Mouse (Mus musculus) cerebellum, adult 11-12 months (tissue): ENCODE measurements at regions not wholly inside any gene's neighbourhood (a gene's known extent, or its start where the extent isn't known, plus 50 kb on each side); places are given as distances from the start of the nearest gene placed in this dataset.

Experiments used
- DNase-seq: peaks from one replicate; pipeline ENCODE4 v3.0.0; 2022

- no peak for DNase-seq
Measured at GRCm38 (mm10) chr17:14610791-14611522, 83.1 kb downstream of the Thbs2 start.

- DNase-seq = no peak
Measured at GRCm38 (mm10) chr17:14608845-14609244, 85.2 kb downstream of the Thbs2 start.

GRCm38 (mm10) chr17:14606356-14606989 is 87.6 kb downstream of the Thbs2 start:
- no peak for DNase-seq

GRCm38 (mm10) chr17:14599681-14600080 is 94.4 kb downstream of the Thbs2 start:
- DNase-seq = no peak

GRCm38 (mm10) chr17:14596470-14596869 is 97.6 kb downstream of the Thbs2 start:
- DNase-seq = no peak

GRCm38 (mm10) chr17:14595525-14595924 is 98.5 kb downstream of the Thbs2 start:
- DNase-seq = no peak

GRCm38 (mm10) chr17:14588086-14588817 is 105.8 kb downstream of the Thbs2 start:
- no peak for DNase-seq

GRCm38 (mm10) chr17:14579671-14580070 is 114.4 kb downstream of the Thbs2 start:
- DNase-seq = no peak

GRCm38 (mm10) chr17:14578721-14579120 is 115.3 kb downstream of the Thbs2 start:
- no peak for DNase-seq

- no peak for DNase-seq
Measured at GRCm38 (mm10) chr17:14578194-14578593, 115.8 kb downstream of the Thbs2 start.

- DNase-seq = no peak
Measured at GRCm38 (mm10) chr17:14576159-14576558, 117.9 kb downstream of the Thbs2 start.

- no peak for DNase-seq
Measured at GRCm38 (mm10) chr17:14571143-14571542, 122.9 kb downstream of the Thbs2 start.

GRCm38 (mm10) chr17:14570266-14570775 is 123.7 kb downstream of the Thbs2 start:
- DNase-seq = no peak

GRCm38 (mm10) chr17:14562191-14562590 is 131.8 kb downstream of the Thbs2 start:
- no peak for DNase-seq

GRCm38 (mm10) chr17:14557214-14557613 is 136.8 kb downstream of the Thbs2 start:
- no peak for DNase-seq

GRCm38 (mm10) chr17:14553195-14553594 is 140.8 kb downstream of the Thbs2 start:
- no peak for DNase-seq

- no peak for DNase-seq
Measured at GRCm38 (mm10) chr17:14552081-14552480, 142.0 kb downstream of the Thbs2 start.

GRCm38 (mm10) chr17:14551610-14552009 is 142.4 kb downstream of the Thbs2 start:
- no peak for DNase-seq

- peak; percentile 8 for DNase-seq
Measured at GRCm38 (mm10) chr17:14545822-14546473, 148.1 kb downstream of the Thbs2 start.

GRCm38 (mm10) chr17:14544343-14545002 is 149.6 kb downstream of the Thbs2 start:
- no peak for DNase-seq

- DNase-seq = no peak
Measured at GRCm38 (mm10) chr17:14541035-14541434, 153.0 kb downstream of the Thbs2 start.

- no peak for DNase-seq
Measured at GRCm38 (mm10) chr17:14540269-14540975, 153.6 kb downstream of the Thbs2 start.
